Mouse (Mus musculus) kidney, embryonic 15.5 days (tissue): ENCODE measurements around the gene Fem1b. TPM values are rescaled to one million over a fixed set of nuclear protein-coding genes. Genes with fewer than 3 reads are reported as not detected.

ENCODE experiments used
- ATAC-seq: fragments of 200-750 bp; cut with Nextera tagmentation; replicated peaks from 2 replicates; pipeline ENCODE4 v1.8.0; 2017; ENCODE audit warnings: moderate TSS enrichment; ENCODE audit not compliant: low FRiP score
- H3K27ac ChIP-seq: fragments of 300-500 bp; sonication (generic); 2 replicates; pipeline ENCODE4 v1.5.1; 2015; ENCODE audit warnings: mild to moderate bottlenecking, inconsistent platforms
- H3K27me3 ChIP-seq: fragments of 300-500 bp; sonication (generic); 2 replicates; pipeline ENCODE4 v1.6.1; 2015; ENCODE audit warnings: inconsistent platforms
- H3K36me3 ChIP-seq: fragments of 300-500 bp; sonication (generic); 2 replicates; pipeline ENCODE4 v1.6.1; 2015; ENCODE audit warnings: inconsistent platforms
- H3K4me1 ChIP-seq: fragments of 300-500 bp; sonication (generic); 2 replicates; pipeline ENCODE4 v1.6.1; 2015; ENCODE audit warnings: inconsistent platforms
- H3K4me2 ChIP-seq: fragments of 300-500 bp; sonication (generic); 2 replicates; pipeline ENCODE4 v1.6.1; 2015; ENCODE audit warnings: moderate library complexity, mild to moderate bottlenecking, inconsistent platforms
- H3K4me3 ChIP-seq: fragments of 300-500 bp; sonication (generic); replicated peaks from 2 replicates; pipeline ENCODE4 v1.5.1; 2015; ENCODE audit warnings: mild to moderate bottlenecking, inconsistent platforms
- H3K9ac ChIP-seq: fragments of 300-500 bp; sonication (generic); 2 replicates; pipeline ENCODE4 v1.6.1; 2015; ENCODE audit warnings: mild to moderate bottlenecking, inconsistent platforms
- H3K9me3 ChIP-seq: fragments of 300-500 bp; sonication (generic); replicated peaks from 2 replicates; pipeline ENCODE4 v1.6.1; 2016; ENCODE audit warnings: inconsistent platforms
- WGBS: fragments of 180-500 bp; shearing (Covaris S2); methylation state at CpG from one replicate; pipeline ENCODE4 v1.1.7; 2015; ENCODE audit warnings: mixed read lengths; 5-methylcytosine and 5-hydroxymethylcytosine counted together
- polyA plus RNA-seq: library from polyadenylated mRNA; unstranded; fragments of >200 nt; fragmentation: Nextera tagmentation; extraction: Ambion mirVana; gene quantifications from 2 replicates; pipeline ENCODE4 v1.2.1, GENCODE M21; 2015

Fem1b gene
- polyA plus RNA-seq, 1 experiment from 2014 or later, result 23.2 TPM

GRCm38 (mm10) chr9:62765346-62765745 lies 46.4 kb downstream of the Fem1b start:
- ATAC-seq, result no peak

GRCm38 (mm10) chr9:62763478-62763877 lies 48.3 kb downstream of the Fem1b start:
- no peaks in the 10 kb centered on the region for H3K27me3 ChIP-seq
- H3K4me2 ChIP-seq, result peak overlapping the region; percentile 32
- H3K9me3 ChIP-seq, result no peaks in the 10 kb centered on the region
- peaks cover 12% of the 10 kb centered on the region; the same call in 1 of the 2 replicates for H3K4me1 ChIP-seq
- no peak overlapping the region for H3K27ac ChIP-seq
- H3K4me3 ChIP-seq, result peak overlapping the region; percentile 8; the same call in 1 of the 2 replicates
- no peaks in the 10 kb centered on the region for H3K36me3 ChIP-seq
- H3K9ac ChIP-seq, result no peak overlapping the region
- no peak for ATAC-seq
- WGBS, result 8% methylated on average over 13 of the region's 13 CpGs

More at GRCm38 (mm10) chr9:62765346-62765745, 46.4 kb downstream of the Fem1b start:
- H3K27me3 ChIP-seq, result no peaks in the 10 kb centered on the region
- H3K9me3 ChIP-seq, result no peaks in the 10 kb centered on the region
- peaks cover 12% of the 10 kb centered on the region; the same call in 1 of the 2 replicates for H3K4me1 ChIP-seq
- WGBS, result 85% methylated on average over 4 of the region's 4 CpGs
- no peak overlapping the region for H3K27ac ChIP-seq
- no peaks in the 10 kb centered on the region for H3K36me3 ChIP-seq
- H3K4me2 ChIP-seq, result no peak overlapping the region
- H3K9ac ChIP-seq, result no peak overlapping the region
- H3K4me3 ChIP-seq, result no peak overlapping the region

GRCm38 (mm10) chr9:62759601-62760000 lies 52.1 kb downstream of the Fem1b start:
- 59% methylated on average over 3 of the region's 3 CpGs for WGBS
- Histone ChIP-seq H3K9ac (no peak overlapping the region), H3K4me1 (peaks cover 8% of the 10 kb centered on the region; the same call in 1 of the 2 replicates), H3K4me3 (no peak overlapping the region), H3K27me3 (no peaks in the 10 kb centered on the region), H3K4me2 (no peak overlapping the region), H3K36me3 (no peaks in the 10 kb centered on the region), H3K27ac (no peak overlapping the region), H3K9me3 (no peaks in the 10 kb centered on the region)
- ATAC-seq, result no peak

- WGBS, result 65% methylated on average over 4 of the region's 4 CpGs
- Histone ChIP-seq H3K4me1 (peaks cover 2% of the 10 kb centered on the region; the same call in 1 of the 2 replicates), H3K9ac (no peak overlapping the region), H3K4me3 (no peak overlapping the region), H3K4me2 (no peak overlapping the region), H3K36me3 (no peaks in the 10 kb centered on the region), H3K27ac (no peak overlapping the region), H3K27me3 (no peaks in the 10 kb centered on the region), H3K9me3 (no peaks in the 10 kb centered on the region)
- no peak for ATAC-seq
Measured at GRCm38 (mm10) chr9:62758288-62758687, 53.4 kb downstream of the Fem1b start.

GRCm38 (mm10) chr9:62750381-62750780 lies 61.4 kb downstream of the Fem1b start:
- ATAC-seq, result no peak
- H3K9ac ChIP-seq, result no peak overlapping the region
- H3K4me1 ChIP-seq, result peaks cover 12% of the 10 kb centered on the region; the same call in 1 of the 2 replicates
- no peak overlapping the region for H3K27ac ChIP-seq
- H3K4me3 ChIP-seq, result no peak overlapping the region
- 89% methylated on average over 11 of the region's 11 CpGs for WGBS
- H3K27me3 ChIP-seq, result no peaks in the 10 kb centered on the region
- H3K9me3 ChIP-seq, result no peaks in the 10 kb centered on the region
- H3K36me3 ChIP-seq, result no peaks in the 10 kb centered on the region
- H3K4me2 ChIP-seq, result no peak overlapping the region

GRCm38 (mm10) chr9:62749666-62750065 lies 62.1 kb downstream of the Fem1b start:
- no peak overlapping the region for H3K27ac ChIP-seq
- no peak overlapping the region for H3K4me2 ChIP-seq
- no peak overlapping the region for H3K4me3 ChIP-seq
- H3K27me3 ChIP-seq, result no peaks in the 10 kb centered on the region
- no peaks in the 10 kb centered on the region for H3K36me3 ChIP-seq
- H3K4me1 ChIP-seq, result peaks cover 12% of the 10 kb centered on the region; the same call in 1 of the 2 replicates
- no peak overlapping the region for H3K9ac ChIP-seq
- ATAC-seq, result no peak
- 52% methylated on average over 6 of the region's 6 CpGs for WGBS
- no peaks in the 10 kb centered on the region for H3K9me3 ChIP-seq

- Histone ChIP-seq H3K36me3 (no peaks in the 10 kb centered on the region), H3K4me1 (peaks cover 12% of the 10 kb centered on the region; the same call in 1 of the 2 replicates), H3K27me3 (no peaks in the 10 kb centered on the region), H3K9ac (no peak overlapping the region), H3K4me2 (no peak overlapping the region), H3K9me3 (no peaks in the 10 kb centered on the region), H3K4me3 (no peak overlapping the region), H3K27ac (no peak overlapping the region)
- ATAC-seq, result no peak
- 62% methylated on average over 6 of the region's 6 CpGs for WGBS
Measured at GRCm38 (mm10) chr9:62746646-62747045, 65.1 kb downstream of the Fem1b start.

- H3K27me3 ChIP-seq, result no peaks in the 10 kb centered on the region
- H3K36me3 ChIP-seq, result no peaks in the 10 kb centered on the region
- H3K27ac ChIP-seq, result no peak overlapping the region
- 58% methylated on average over 7 of the region's 7 CpGs for WGBS
- no peak overlapping the region for H3K4me3 ChIP-seq
- H3K9ac ChIP-seq, result no peak overlapping the region
- H3K4me2 ChIP-seq, result no peak overlapping the region
- peaks cover 9% of the 10 kb centered on the region; the same call in 1 of the 2 replicates for H3K4me1 ChIP-seq
- no peaks in the 10 kb centered on the region for H3K9me3 ChIP-seq
- no peak for ATAC-seq
Measured at GRCm38 (mm10) chr9:62744558-62745275, 67.0 kb downstream of the Fem1b start.

Other genes starting within 250 kb of the Fem1b start
- 1.2 and 1.4 TPM in 2 replicates for gene Itga11, start 134.1 kb downstream of the Fem1b start, polyA plus RNA-seq
- gene Cln6, start 26.9 kb upstream of the Fem1b start, polyA plus RNA-seq, result 23.2 and 27.1 TPM in 2 replicates
- gene Calml4, start 46.1 kb upstream of the Fem1b start, polyA plus RNA-seq, result 102 and 107 TPM in 2 replicates
- 58.1 and 62.5 TPM in 2 replicates for gene Pias1, start 176.0 kb upstream of the Fem1b start, polyA plus RNA-seq